Mouse (Mus musculus) kidney, postnatal 25 days (tissue): ENCODE measurements at regions not wholly inside any gene's neighbourhood (a gene's known extent, or its start where the extent isn't known, plus 50 kb on each side); places are given as distances from the start of the nearest gene placed in this dataset.

Experiments used
- DNase-seq, 2 experiments: peaks; one replicate each; pipeline ENCODE4 v3.0.0; 2021; ENCODE audit warnings: mixed read lengths in 2 of 2

DNA sequence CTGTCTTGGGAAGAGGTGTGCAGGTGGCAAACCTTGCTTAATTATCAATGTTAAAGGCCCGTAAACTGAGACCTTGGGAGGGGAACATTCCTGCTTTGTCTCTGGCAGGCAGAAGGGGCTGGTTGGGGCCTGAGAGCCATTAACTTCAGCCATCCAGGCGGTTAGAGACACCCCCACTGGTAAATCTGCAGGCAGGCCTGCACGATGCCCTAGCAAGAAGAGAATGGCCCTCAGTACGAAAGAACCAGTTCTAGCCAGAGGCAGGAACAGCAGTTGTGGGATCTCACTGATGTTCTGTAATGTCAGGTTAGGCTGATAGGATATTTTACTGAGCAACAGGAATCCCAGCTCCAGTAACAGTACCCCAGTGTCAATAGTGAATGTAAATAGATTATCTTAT lies 70.5 kb downstream of the Apip start:
- peak in 1 of 2 experiments; percentile 59 for DNase-seq

GRCm38 (mm10) chr2:103144420-103144819 lies 70.9 kb downstream of the Apip start:
- peak; percentile 76 to 89 for DNase-seq

DNA sequence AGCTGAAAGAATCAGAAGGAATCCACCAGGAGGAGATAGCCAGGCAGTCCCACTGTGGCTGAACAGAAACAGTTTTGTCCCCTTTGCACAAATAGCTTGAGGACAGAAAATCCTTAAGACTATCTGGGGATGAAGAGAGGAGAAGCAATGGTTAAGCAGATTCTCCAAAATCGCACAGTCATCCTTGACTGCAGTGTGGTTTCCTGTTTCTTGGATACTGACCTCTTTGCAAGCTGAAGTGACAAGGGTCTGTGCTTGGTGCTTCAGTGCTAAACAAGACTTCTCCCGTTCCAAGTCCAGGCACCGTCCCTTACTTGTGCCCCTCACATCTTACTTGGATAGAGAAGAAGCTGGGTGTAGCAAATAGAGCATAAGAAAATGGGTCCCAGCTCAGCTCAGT lies 71.6 kb downstream of the Apip start:
- DNase-seq = no peak

GRCm38 (mm10) chr2:103146132-103146531 lies 72.7 kb downstream of the Apip start:
- DNase-seq = no peak

- DNase-seq = no peak
Measured at GRCm38 (mm10) chr2:103153261-103153660, 79.8 kb downstream of the Apip start.

GRCm38 (mm10) chr2:103167741-103168140 lies 94.3 kb downstream of the Apip start:
- DNase-seq = no peak

DNA sequence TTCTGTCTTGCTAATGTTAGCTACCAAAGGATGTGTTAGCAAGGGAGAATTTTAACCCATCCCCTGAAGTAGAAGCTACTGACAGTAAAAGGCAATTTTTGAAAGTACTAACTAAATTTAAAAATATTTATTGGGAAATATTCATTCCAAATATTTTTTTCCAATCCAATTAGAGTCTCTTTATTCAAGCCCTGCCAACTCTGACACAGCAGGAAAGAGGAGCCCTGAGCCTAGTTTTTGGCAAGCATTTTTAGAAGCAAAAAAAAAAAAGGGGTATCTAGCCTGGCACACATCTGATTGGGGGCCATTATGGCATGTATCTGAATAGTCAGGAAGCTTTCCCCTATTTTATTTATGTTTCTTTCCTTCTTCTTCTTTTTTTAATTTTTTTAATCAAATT lies 94.8 kb downstream of the Apip start:
- DNase-seq = no peak

GRCm38 (mm10) chr2:103177361-103177760 lies 103.9 kb downstream of the Apip start:
- no peak for DNase-seq

DNA sequence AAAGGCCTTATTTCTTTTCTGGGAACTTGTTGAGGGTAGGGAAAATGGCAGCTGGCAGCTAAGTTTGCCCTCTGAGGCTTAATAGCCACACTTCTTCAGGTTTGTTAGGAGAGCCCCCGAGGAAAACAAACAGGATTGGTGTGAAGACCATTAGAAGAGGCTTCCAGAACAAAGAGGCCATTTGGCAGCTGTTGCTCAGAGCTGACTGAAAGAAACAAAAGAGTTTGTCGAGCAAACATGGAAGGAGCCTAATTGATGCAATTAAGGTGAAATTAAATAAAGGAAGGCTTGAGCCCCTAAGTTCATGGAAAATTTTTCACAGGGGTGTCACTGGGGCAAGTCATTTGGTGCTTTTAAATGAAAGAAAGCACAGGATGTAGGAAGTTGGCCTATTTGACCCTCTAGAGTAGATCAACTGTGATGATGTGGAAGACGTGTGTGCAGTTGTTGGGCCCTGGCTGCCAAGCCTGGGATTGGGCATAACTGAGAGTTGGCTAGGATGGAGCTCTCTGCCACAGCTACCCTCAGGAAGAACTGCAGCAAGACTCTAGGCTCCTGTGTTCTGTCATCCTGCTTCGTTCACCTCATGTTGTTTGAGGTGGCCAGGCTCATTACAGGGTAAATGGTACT lies 106.9 kb downstream of the Apip start:
- DNase-seq = no peak

GRCm38 (mm10) chr2:103186751-103187260 lies 113.3 kb downstream of the Apip start:
- no peak for DNase-seq

DNA sequence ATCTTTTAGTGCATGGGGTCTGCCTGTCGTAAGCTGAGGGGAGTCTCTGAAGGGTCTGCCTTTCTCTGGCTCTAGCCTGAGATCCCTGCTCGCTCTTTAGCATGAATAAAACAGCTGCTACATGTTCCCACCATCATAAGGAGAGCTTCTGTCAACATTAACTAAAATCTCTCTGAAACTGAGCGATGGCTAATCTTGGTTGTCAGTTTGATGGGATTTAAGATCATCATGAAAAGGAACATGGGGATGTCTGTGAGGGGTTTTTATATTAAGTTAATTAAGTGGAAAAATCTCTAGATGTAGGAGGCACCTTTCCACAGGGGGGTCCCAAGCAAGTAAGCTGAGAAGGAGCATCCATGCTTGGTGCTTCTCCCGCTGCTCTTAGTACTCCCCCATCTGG lies 110.5 kb downstream of the Ehf start:
- no peak for DNase-seq

DNA sequence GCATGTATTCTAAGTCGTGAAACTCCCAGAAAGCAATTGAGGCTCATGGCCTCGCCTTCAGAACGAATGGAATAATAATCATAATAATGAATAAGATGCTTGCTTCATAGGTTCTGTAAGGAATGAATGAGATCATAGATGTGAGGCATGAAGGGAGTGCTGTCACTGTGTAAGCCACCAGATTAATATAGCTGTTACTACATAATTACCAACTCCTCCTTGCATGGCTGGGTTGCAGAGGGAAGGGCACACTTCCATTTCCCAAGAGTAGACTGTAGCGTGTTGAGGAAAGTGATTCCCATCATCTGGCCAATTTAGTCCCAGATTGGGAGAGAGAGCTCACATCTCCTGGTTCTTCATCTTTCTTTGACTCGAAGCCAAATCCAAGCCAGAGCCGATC lies 102.8 kb downstream of the Ehf start:
- DNase-seq = no peak

DNA sequence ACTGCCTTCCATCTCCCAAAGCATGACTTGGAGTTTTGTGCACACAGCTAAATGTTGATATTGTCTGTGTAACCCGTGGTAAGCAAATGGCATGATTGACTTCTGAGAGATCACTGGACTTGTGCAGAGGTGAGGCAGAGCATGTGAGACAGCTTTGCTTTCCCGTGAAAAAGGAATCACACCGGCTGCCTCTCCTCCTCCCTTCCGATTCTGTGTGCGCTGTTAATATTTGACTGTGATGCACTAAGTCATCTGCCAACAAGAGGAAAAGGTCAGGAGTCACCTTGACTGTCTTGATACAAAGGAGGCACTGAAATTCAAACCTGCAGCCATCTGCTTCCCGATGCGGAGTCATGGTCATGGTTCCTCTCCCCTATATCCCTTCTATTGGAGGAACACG lies 98.0 kb downstream of the Ehf start:
- DNase-seq = peak; percentile 37 to 61

DNA sequence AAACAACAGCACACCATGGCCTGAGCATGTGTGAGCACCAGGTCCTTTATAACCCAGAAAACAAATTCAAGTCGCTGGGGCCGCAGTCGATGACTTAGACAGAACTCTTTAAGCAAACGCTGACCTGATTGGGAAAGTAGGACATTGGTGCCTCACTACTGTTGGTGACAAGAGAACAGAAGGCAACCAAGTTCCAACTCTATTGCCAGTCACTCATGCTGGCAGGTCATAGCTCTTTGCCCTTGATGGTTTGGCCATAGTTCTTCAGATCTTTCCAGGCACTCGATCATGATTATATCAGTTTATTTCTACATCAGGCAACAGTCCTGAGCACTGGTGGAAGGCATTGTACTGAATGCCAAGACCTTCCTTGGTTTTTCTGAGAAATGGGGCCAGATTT lies 94.7 kb downstream of the Ehf start:
- DNase-seq = no peak

DNA sequence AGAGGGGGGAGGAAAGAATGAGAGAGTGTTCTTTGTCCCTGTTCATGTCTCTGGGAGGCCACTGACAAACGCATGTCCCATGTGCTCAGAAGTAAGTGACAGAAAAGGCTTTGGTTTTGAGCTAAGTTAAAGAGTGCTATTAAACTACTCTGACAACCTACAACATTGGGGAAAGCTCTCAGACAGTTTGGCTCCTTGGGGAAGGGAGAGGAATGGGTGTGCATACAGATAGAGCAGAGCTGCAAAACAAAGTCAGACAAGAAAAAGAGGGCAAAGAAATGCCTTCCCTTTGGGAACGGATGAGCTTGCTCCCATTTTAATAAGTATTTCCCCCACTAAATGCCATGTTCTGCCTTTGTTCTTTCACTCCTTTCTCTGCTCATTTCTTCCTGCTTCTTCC lies 94.0 kb downstream of the Ehf start:
- no peak for DNase-seq

DNA sequence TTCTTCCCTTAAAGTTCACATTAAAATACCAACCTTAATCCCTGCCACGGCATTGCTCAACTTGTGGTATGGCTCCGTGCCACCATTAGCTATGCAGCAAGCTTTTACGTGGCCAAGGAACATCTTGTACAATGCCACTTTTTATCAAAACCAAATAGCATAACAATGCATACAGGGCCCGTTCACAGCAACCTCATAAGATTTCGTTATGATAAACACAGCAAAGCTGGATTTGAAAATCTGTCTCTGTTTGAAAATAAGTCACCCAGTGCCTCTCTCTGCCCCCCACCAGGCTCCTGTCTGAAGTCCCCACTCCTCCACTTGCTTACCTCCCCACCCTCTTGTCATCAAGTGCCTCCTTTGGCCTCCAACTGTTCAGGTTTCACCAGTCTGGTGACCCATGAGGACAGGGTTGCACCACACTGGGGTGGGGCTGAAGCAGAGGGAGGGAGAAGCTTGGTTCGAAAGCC lies 93.5 kb downstream of the Ehf start:
- no peak for DNase-seq

DNA sequence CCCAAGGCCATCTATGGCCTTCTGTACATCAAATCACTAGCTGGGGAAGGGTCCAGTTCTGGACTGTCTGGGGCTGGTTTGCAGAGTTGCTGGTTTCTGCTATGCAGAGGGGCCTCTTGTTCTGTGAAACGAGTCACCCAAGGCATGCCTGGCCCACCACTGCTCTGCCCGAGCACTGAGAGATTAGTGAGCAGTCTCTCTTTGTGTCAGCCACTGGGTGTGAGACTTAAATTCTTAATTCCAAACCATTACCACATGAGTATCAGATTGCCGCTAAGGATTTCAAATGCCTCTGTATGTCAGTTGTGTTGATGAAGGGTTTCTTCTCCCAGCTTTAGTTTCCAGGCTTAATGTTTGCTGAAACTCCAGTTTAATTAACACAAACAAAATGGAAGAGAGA lies 91.9 kb downstream of the Ehf start:
- DNase-seq = no peak
